Mouse (Mus musculus): ENCODE measurements around the gene Car5b. TPM values are rescaled to one million over a fixed set of nuclear protein-coding genes. Genes with fewer than 3 reads are reported as not detected.
A peak's percentile ranks its signal among the peaks of the same experiment; 100 is the strongest.

Car5b gene
- polyA plus RNA-seq (2011; ENCODE audit: insufficient read depth, insufficient read length, low replicate concordance, missing spikeins): 0.84 and 1.2 TPM in 2 replicates

DNA sequence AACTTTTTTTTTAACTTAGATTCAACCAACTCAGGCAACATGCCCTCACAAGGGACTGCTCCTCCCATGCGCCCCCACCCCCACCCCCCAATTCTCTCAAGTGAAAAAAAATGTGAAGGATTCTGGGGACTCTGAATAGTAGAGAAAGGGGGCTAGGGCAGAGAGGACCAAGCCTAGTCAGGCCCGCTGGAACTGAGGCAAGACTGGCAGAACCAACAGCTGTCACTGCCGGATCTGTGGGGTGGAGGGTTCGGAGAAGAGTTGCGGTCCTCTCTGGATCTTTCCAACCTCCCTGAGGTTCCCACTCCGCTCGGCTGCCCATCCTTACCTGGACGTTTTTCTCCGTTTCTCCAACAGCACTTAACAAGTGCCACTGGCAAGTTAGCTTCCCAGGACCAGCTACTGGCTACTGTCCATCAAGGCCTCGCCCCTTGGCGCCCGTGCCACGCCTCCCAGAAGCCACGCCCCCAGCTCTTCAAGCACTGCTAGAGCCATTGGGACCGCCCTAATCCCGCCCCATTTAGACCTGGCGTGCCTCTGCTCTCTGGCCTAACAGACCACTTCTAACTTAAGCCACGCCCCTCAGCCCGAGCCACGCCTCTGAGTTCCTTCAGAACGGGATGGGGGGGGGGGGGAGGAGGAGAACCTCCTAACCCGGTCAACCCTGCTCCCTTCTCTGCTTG, at the start of gene Car5b:
Gene Car5b, minus strand, starts transcription at position 391 of the 683 bp plus-strand sequence.
- TF ChIP-seq CTCF (IDR thresholded peaks at IDR 0.05; ENCODE audit: control insufficient read depth, insufficient read depth, low read length) (no peak), POLR2A (IDR thresholded peaks at IDR 0.05; ENCODE audit: borderline replicate concordance, control insufficient read depth, low read depth, low read length) (no peak)
- 10% methylated on average over 19 of the region's 22 CpGs for WGBS

DNA sequence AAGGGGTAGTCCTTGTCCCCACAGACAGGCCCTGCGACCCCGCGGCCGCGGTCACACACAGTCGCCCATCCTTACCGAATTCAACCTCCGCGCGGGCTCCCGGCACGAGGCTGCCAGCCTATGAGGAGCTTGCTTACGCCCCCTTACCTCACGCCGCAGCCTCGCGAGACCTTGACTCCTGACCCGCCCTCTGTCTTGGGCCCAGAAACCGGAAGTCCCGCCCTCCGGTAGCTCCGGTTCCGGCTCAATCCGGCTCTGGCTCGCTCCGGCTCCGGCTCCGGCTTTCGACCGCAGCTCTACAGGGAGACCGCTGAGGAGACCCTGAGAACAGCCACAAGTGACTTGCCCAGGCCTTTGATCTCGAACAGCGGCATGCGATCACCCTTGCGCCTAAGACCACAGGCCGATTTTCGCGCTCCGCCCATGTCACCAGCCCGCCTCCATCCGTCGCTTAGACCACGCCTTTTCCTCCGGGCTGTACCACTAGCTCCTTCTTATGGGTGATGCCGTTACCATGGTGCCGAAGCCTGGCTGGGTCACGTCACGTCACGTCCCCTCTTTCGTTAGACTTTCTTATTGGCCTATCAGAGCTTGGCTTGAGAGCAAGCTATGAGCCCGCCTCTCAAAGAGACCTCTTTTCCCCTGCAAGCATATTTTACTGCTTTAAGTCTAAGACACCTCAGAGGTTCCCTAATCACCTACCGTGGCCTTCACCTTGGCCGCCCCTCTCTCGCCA, 48.4 kb upstream of the Car5b start, which contains the start of gene Siah1b:
Gene Siah1b, minus strand, starts transcription at position 454 of the 736 bp plus-strand sequence.
- 19% methylated on average over 53 of the region's 54 CpGs for WGBS
- peak within 1 kb of the TSS; percentile 79 for H3K4me3 ChIP-seq (replicated peaks; ENCODE audit: control insufficient read depth, low read depth, low read length)
- peak within 1 kb of the TSS; percentile 92 for H3K27ac ChIP-seq (ENCODE audit: control insufficient read depth, insufficient read depth, low read depth, low read length, poor library complexity)
- H3K4me1 ChIP-seq (ENCODE audit: control insufficient read depth, insufficient read depth, low read length): no peaks in the 10 kb centered on the region
- TF ChIP-seq CTCF (IDR thresholded peaks at IDR 0.05; ENCODE audit: control insufficient read depth, insufficient read depth, low read length) (no peak), POLR2A (IDR thresholded peaks at IDR 0.05; ENCODE audit: borderline replicate concordance, control insufficient read depth, low read depth, low read length) (no peak)

More for the DNA sequence above, at the start of gene Car5b:
- Histone ChIP-seq H3K27ac (ENCODE audit: control insufficient read depth, insufficient read depth, low read depth, low read length, poor library complexity) (no peak within 1 kb of the TSS), H3K4me1 (ENCODE audit: control insufficient read depth, insufficient read depth, low read length) (no peaks in the 10 kb centered on the region), H3K4me3 (replicated peaks; ENCODE audit: control insufficient read depth, low read depth, low read length) (peak within 1 kb of the TSS; percentile 17)

DNA sequence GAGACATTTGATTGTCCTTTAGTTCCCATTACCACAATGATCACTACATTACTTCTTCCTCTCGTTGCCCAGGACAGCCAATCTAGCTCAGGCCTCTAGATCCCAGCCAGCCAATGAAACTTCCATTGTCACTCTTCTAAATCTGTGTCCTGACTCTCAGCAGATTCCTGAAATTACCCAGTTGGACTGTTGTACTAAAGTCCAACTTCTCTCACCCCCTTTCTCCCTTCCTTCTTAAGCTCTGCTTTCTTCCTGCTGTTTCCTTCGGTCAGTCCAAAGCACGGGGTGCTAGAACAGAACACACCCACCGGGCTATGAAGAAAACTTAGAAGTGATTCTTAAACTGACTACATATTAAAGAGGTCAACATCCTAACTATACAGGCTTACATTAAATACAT, 41.2 kb upstream of the Car5b start:
- no peaks in the 10 kb centered on the region for H3K4me1 ChIP-seq (ENCODE audit: control insufficient read depth, insufficient read depth, low read length)
- TF ChIP-seq POLR2A (IDR thresholded peaks at IDR 0.05; ENCODE audit: borderline replicate concordance, control insufficient read depth, low read depth, low read length) (no peak), CTCF (IDR thresholded peaks at IDR 0.05; ENCODE audit: control insufficient read depth, insufficient read depth, low read length) (no peak)
- 90% methylated on average over 4 of the region's 4 CpGs for WGBS

DNA sequence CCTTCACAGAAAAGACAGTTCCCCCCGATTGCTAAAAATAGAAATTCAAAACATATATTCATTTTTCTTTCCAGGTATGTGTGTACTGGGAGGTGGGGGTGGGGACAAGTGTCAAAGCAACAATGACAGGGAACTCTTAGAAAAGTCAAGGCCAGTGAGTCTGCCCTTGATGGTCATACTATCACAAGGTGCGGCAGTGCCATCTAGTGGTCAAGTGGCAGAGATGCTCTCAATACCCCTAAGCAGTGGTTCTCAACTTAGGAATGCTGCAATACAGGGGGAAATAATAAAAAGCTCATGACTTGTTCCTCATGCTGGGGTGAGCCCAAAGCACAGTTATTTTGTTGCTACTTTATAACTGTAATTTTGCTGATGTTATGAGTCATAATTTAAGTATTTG, 38.4 kb upstream of the Car5b start:
- Histone ChIP-seq H3K4me3 (replicated peaks; ENCODE audit: control insufficient read depth, low read depth, low read length) (no peak overlapping the region), H3K4me1 (ENCODE audit: control insufficient read depth, insufficient read depth, low read length) (no peaks in the 10 kb centered on the region), H3K27ac (ENCODE audit: control insufficient read depth, insufficient read depth, low read depth, low read length, poor library complexity) (no peak overlapping the region)
- TF ChIP-seq CTCF (IDR thresholded peaks at IDR 0.05; ENCODE audit: control insufficient read depth, insufficient read depth, low read length) (peak; percentile 69), POLR2A (IDR thresholded peaks at IDR 0.05; ENCODE audit: borderline replicate concordance, control insufficient read depth, low read depth, low read length) (no peak)
- WGBS: 12% methylated on average over 2 of the region's 2 CpGs

More for the DNA sequence above, 41.2 kb upstream of the Car5b start:
- Histone ChIP-seq H3K27ac (ENCODE audit: control insufficient read depth, insufficient read depth, low read depth, low read length, poor library complexity) (no peak overlapping the region), H3K4me3 (replicated peaks; ENCODE audit: control insufficient read depth, low read depth, low read length) (no peak overlapping the region)

DNA sequence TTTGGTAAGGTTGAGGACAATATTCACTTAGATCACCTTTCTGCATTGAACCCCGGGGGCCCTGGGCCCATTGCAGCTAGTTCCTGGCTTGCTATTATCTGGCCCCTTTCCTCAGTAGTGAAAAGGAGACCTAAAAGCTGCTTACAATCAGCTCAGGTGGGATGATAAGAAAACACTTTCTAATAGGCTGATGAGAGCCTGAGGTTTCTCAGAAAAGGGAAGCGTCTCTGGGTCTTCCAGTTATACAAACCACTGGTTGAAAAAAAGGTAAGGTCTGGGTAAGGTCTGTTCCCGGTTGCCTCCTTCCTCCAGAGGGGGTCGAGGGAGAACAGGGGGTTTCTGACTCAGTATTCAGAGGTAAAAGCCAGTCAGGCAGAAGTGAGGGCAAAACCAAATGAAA, 31.3 kb upstream of the Car5b start:
- 27% methylated on average over 4 of the region's 4 CpGs for WGBS
- no peak overlapping the region for H3K4me3 ChIP-seq (replicated peaks; ENCODE audit: control insufficient read depth, low read depth, low read length)
- TF ChIP-seq CTCF (IDR thresholded peaks at IDR 0.05; ENCODE audit: control insufficient read depth, insufficient read depth, low read length): no peak
- TF ChIP-seq POLR2A (IDR thresholded peaks at IDR 0.05; ENCODE audit: borderline replicate concordance, control insufficient read depth, low read depth, low read length): no peak
- no peaks in the 10 kb centered on the region for H3K4me1 ChIP-seq (ENCODE audit: control insufficient read depth, insufficient read depth, low read length)
- H3K27ac ChIP-seq (ENCODE audit: control insufficient read depth, insufficient read depth, low read depth, low read length, poor library complexity): no peak overlapping the region

DNA sequence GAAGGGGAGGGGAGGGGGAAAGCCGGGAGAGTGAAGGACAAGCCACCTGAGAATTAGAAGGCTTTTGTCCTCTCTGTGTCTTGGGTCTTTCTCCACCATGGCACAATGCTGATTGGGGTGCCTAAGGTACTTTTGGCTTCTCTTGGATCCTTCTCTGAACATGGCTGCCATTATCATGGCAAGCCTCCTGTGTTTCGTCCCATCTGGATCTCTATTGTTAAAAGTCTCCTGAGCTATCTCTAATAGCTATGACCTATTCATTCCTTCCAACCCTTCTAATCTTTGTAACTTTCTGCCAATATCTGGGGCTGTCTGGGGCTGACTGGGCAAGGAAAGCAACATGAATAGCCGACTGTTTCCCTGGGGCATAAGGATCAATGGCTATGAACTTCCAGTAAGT, 30.7 kb upstream of the Car5b start:
- TF ChIP-seq POLR2A (IDR thresholded peaks at IDR 0.05; ENCODE audit: borderline replicate concordance, control insufficient read depth, low read depth, low read length): no peak
- no peak for TF ChIP-seq CTCF (IDR thresholded peaks at IDR 0.05; ENCODE audit: control insufficient read depth, insufficient read depth, low read length)
- no peak overlapping the region for H3K27ac ChIP-seq (ENCODE audit: control insufficient read depth, insufficient read depth, low read depth, low read length, poor library complexity)
- WGBS: 67% methylated on average over 3 of the region's 3 CpGs
- no peak overlapping the region for H3K4me3 ChIP-seq (replicated peaks; ENCODE audit: control insufficient read depth, low read depth, low read length)
- H3K4me1 ChIP-seq (ENCODE audit: control insufficient read depth, insufficient read depth, low read length): no peaks in the 10 kb centered on the region

DNA sequence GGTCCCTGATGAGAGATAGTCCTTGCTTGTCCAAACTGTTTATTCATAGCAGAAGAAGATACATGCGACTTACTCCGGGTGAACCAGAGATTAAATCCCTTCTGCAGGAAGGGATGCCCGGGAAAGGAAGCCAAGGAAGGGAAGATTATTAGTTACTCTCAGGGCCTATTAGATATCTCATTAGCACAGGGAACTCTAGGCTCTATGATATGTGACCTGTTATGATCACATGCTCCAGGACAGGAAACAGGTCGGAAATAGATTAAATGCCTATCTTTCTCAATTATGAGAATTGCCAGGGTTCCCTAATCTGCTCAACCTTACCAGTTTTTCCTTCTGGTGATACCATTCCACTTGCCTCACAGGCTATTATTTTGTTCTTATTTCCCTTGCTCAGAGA, 27.9 kb upstream of the Car5b start:
- Histone ChIP-seq H3K4me3 (replicated peaks; ENCODE audit: control insufficient read depth, low read depth, low read length) (no peak overlapping the region), H3K27ac (ENCODE audit: control insufficient read depth, insufficient read depth, low read depth, low read length, poor library complexity) (no peak overlapping the region), H3K4me1 (ENCODE audit: control insufficient read depth, insufficient read depth, low read length) (no peaks in the 10 kb centered on the region)
- 50% methylated on average over 4 of the region's 4 CpGs for WGBS
- TF ChIP-seq CTCF (IDR thresholded peaks at IDR 0.05; ENCODE audit: control insufficient read depth, insufficient read depth, low read length) (no peak), POLR2A (IDR thresholded peaks at IDR 0.05; ENCODE audit: borderline replicate concordance, control insufficient read depth, low read depth, low read length) (no peak)

DNA sequence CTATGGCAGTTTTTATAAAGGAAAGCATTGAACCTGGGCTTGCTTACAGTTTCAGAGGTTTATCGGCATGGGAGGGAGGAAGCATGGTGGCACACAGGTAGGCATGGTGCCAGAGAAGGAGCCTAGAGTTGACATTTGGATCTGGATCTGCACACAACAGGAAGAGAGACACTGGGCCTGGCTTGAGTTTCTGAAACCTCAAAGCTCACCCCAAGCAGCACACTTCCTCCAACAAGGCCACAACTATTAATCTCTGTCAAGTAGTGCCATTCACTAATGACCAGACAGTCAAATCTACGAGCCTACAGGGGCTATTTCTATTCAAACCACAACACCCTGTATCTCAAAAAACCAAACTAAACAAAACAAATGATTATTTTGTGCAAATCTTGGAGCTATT, 18.9 kb upstream of the Car5b start:
- TF ChIP-seq POLR2A (IDR thresholded peaks at IDR 0.05; ENCODE audit: borderline replicate concordance, control insufficient read depth, low read depth, low read length): no peak
- no peak for TF ChIP-seq CTCF (IDR thresholded peaks at IDR 0.05; ENCODE audit: control insufficient read depth, insufficient read depth, low read length)
- Histone ChIP-seq H3K4me1 (ENCODE audit: control insufficient read depth, insufficient read depth, low read length) (no peaks in the 10 kb centered on the region), H3K4me3 (replicated peaks; ENCODE audit: control insufficient read depth, low read depth, low read length) (no peak overlapping the region), H3K27ac (ENCODE audit: control insufficient read depth, insufficient read depth, low read depth, low read length, poor library complexity) (no peak overlapping the region)
- 11% methylated on average over 2 of the region's 2 CpGs for WGBS

All from bone marrow, adult 2 months (tissue).